Mouse (Mus musculus): ENCODE results near the gene Slc6a1. TPM values are rescaled to one million over a fixed set of nuclear protein-coding genes. Genes with fewer than 3 reads are reported as not detected.
"Not testable (repeated sequence)": the region's sequence is repeated elsewhere in the genome, so short reads cannot be mapped to it uniquely, and the experiment has no call there.

Gene Slc6a1
- polyA plus RNA-seq, 2 experiments from 2014 or later: 0.22 TPM; not detected in 1

DNA sequence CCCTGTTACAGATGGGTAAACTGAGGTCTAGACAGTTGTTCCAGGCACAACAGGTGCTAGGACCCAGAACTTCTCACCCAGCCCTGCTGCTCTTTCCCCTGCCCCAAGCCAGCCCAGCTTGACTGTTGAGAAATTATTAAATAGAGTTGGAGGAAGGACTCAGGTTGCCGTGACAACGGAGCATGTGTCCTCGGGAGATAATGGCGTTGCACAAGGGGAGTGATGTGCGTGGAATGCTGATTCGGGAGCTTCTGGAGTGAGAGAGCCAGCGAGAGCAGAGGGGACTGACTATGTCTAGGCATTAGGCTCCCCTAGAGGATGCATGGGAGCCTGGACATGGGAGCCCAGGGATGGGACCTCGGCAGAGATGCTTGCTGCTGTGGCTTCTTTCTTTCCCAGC, 7.7 kb downstream of the Slc6a1 start:
- ATAC-seq: no peak

DNA sequence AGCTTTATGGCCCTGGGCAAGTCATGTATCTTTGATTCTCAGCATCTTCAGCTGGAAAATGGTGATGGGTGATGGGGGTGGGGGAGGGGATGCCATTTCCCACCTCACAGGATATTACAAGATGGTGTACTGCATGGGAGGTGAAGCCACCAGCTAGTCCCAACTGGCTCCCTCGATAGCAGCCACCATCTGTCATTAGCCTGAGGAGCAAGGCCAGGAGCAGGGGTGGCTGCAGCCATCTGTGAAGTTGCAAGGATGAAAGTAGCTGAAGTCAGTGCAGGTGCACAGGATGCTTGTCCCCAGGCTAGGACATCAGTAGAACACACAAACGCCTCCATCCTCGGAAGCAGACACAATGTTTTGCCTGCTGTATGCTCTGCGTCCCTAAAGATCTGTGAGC, 8.5 kb downstream of the Slc6a1 start:
- ATAC-seq: no peak

DNA sequence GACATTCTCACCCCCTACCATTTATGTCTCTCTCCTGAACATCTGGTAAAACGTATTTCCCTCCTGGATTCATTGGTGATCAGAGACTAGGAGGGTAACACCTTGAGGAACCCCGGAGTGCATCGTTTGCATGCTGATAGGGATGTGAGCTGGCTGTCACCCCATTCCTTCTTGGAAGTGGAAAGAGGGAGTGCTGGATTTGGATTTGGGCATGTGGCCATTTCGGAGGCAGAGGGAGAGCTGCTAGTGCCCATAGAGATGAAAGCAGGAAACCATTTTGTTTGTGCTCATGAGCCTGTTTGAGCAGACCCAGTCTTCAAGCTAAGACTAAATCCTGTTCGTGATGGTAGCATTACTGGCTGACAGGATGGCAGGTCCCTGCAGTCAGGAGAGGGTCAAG, 9.0 kb downstream of the Slc6a1 start:
- ATAC-seq: no peak

DNA sequence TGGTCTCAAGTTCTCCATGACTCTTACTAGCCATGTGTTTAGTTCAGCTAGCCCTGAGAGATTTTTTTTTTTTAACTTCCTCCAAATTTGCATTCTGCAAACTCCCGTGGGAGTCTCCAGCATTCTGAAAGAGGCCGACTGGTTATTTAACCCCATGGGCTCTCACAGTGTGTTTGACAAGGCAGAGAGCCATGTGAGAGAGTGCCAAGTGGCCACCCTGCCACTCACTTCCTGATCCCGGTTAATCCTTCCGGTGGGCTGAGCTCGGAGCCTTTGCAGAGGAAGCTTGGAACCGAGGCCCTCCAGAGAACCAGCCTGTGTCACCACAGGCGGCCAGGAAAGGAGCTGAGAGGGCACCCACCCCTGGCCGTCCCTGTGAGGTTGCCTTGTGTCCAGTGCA, 11.1 kb downstream of the Slc6a1 start:
- no peak for ATAC-seq

GRCm38 (mm10) chr6:114295086-114295485, 12.7 kb downstream of the Slc6a1 start:
- no peak for ATAC-seq

- no peak for ATAC-seq
These were observed 15.0 kb downstream of the Slc6a1 start for GRCm38 (mm10) chr6:114297260-114298002.

DNA sequence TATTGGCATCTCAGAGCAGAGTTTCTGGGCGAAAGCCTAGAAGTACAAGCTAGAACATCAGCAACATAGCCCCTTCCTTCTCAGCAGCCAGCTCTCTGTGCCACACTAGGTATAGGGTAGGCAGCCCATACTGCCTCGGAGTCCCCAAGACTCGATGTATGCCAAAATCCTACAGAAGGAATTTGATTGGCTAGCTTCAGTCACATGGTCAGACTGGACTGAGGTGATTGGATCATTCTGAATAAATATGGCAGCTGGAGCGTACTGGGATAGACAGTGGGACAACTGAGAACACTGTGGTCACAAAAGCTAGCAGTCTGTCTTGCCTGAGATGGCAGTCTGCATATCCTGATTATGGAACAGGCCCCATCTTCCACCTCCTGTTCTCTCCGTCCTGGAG, 17.3 kb downstream of the Slc6a1 start:
- no peak for ATAC-seq

DNA sequence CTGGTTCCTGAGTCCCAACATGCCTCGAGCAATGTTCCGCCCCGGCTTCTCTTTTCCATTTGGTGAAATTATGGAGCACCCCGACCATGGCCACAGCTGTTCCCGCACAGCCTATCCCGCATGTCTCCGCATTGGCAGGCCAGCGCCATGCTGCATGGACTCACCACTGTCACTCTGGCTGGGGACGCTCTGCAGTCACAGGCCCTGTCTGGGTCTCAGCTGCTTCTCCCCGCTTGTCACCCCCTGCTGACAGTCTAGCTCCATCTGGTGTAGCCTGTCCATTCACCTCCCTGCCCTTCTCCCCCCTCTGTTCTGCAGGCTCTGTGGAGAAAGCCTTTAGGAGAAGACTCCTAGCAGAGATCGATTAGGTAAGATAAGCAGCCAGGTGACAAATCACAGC, 18.3 kb downstream of the Slc6a1 start:
- ATAC-seq: no peak

DNA sequence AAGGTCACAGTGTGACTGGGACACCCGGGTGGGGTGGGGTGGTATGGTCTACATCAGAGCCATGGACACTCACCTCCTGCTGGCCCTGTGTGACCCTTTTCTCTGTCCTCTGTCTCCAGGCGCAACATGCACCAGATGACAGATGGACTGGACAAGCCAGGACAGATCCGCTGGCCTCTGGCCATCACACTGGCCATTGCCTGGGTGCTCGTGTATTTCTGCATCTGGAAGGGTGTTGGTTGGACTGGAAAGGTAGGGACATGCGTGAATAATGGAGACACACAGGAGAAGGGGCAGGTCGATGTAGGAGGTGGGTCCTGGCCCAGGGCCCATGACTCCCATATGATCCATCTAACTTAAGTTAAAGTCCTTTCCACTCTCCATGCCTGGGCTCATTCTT, 22.2 kb downstream of the Slc6a1 start:
- ATAC-seq: no peak

GRCm38 (mm10) chr6:114320511-114320910, 38.1 kb downstream of the Slc6a1 start:
- no peak for ATAC-seq

- ATAC-seq: no peak
These were observed 38.7 kb downstream of the Slc6a1 start for GRCm38 (mm10) chr6:114321146-114321545.

- ATAC-seq: no peak
These were observed 40.5 kb downstream of the Slc6a1 start for GRCm38 (mm10) chr6:114322914-114323313.

GRCm38 (mm10) chr6:114324808-114325207, 42.4 kb downstream of the Slc6a1 start:
- ATAC-seq: no peak

DNA sequence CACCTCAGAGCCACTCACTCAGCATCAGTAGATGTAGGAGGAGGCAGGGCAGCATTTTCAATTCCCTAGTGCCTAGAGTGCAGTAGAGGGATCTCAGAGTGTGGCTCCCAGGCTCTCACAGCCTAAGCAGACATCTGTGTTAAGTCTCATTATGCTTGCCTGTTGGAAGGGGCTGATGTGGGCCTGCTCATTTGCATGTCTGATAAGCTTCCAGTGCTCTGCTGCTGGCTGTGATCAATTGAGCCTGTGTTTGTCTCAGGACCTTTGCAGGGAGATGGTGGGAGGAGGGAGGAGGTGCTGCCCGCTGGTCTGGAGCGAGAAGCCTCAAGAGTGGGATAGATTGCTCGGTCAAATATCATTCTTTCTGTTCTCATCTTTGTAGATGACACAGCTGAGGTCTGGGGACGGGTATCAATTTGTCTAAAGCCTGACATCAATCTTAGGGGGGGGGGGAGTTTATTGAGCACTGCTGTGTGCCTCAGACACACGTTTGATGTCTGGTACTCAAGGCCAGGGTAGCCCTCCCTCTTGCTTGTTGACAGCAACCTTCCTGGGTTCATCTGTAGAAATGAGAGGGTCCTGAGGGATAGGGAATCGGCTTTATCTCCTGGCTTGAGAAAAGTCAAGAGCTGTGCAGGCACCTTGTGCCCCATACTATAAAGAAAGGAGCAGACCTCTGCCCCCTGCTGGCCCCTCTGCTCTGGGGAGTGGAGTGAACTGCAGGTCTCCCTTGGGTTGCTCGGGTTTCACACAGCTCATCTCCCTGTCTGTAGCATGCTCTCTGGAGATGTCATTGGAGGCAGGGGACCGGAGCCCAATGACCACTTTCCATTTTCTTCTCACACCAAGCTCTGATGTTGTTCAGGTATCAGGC, 47.4 kb downstream of the Slc6a1 start:
- no peak for ATAC-seq

GRCm38 (mm10) chr6:114331926-114332325, 49.5 kb downstream of the Slc6a1 start:
- no peak for ATAC-seq

DNA sequence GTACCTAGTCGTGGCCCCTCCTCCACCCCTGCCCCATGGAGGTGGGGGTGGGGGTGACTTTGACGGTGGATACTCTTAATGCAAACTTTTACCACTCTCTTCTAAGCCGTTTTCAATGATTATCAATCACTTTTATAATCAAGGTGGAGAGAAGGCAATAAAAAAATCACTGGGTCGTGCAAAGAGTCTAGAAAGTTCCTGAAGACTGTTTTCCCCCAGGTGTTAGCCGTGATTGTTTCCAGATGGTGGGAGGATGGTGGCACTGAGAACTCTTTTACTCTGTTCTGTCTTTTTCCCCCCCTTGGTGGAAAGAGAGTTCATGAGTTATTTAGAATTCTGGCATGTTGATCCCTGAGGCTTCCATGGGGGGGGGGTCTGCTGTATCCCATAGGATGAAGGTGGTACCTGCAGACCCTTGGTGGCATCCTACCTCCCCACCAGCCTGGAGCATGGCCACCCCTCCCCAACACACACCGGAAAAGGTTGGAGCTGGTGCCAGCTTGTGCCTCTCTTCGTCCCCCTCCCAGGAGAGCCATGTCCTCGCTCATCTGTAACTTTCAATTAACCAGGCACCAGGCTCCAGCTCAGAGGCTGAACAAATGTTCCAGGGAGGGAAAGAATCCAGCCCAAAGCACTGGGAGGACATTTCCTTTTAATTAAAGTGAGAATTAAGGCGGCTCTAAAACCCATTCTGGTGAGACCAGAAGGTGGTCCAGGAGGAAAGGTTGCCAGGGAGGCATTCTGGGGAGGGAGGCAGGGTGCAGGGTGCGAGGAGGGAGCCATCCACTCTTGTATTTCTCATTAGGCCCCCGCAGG, 53.9 kb downstream of the Slc6a1 start:
- ATAC-seq: no peak

- ATAC-seq: no peak
These were observed 54.4 kb downstream of the Slc6a1 start for GRCm38 (mm10) chr6:114336944-114337215.

DNA sequence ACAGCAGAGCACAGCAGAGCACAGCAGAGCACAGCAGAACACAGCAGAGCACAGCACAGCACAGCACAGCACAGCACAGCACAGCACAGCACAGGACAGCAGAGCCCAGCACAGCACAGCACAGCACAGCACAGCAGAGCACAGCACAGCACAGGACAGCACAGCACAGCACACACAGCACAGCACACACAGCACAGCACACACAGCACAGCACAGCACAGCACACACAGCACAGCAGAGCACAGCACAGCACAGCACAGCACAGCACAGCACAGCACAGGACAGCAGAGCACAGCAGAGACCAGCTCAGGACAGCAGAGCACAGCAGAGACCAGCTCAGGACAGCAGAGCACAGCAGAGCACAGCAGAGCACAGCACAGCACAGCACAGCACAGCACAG, 58.9 kb downstream of the Slc6a1 start:
- ATAC-seq: not testable (repeated sequence)

- ATAC-seq: no peak
These were observed 61.3 kb downstream of the Slc6a1 start for GRCm38 (mm10) chr6:114343740-114344139.

GRCm38 (mm10) chr6:114345156-114345555, 62.7 kb downstream of the Slc6a1 start:
- no peak for ATAC-seq

DNA sequence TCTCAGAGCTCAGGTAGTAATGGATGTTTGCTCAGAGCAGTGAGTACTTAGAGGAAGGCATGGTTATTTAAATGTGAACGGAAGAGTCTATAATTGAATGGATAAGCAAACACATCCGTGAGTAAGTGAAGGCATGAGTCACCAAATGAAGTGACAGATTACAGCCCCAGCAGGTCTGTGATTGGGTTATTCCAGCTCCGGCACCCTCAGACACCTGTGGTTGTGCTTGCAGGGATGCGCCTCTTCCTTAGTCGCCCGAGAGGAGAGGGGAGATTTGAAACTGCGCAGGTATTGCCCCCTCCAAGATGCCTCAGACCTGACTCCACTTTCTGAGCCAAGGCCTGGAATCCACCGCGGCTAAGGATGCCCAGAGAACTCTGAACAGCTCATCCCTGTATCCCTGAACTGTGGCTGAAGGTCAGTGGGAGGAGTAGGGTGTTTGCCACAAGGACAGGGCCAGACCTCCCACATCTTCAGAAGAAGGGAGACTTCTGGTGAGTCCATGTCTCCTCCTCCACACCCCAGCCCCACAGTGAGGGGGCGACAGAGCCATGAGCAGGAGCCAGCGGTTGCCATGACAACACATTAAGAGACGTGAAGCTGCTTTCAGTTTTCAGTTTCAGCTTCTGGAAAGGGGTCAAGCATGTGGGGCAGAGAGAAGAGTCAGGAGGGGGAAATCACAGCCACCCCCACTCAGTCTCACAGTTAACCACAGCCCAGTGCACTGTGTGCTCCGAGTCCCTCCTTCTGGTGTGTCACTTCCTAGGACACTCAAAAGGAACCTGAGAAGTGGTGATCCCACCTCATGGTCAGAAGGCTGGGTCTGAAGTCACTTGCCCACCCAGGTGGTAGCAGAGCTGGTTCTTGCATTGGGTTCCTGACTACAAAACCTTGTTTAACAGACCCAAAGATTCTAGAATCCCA, 65.7 kb downstream of the Slc6a1 start:
- ATAC-seq: no peak

- ATAC-seq: no peak
These were observed 72.2 kb downstream of the Slc6a1 start for GRCm38 (mm10) chr6:114354635-114355034.

All from activated CD4-positive, CD25-positive, alpha-beta regulatory T cell, adult 4 months (primary cell).